Mouse (Mus musculus) ovary, adult 2 months (tissue): ENCODE results near the gene Sept12. TPM values are rescaled to one million over a fixed set of nuclear protein-coding genes. Genes with fewer than 3 reads are reported as not detected.

Experiments used
- polyA plus RNA-seq: library from polyadenylated mRNA; depleted of rRNA; stranded (reverse); fragments of >200 nt; gene quantifications from 2 replicates; pipeline ENCODE4 v1.2.3, GENCODE M21; 2012; rRNA removed

Sept12 gene
- polyA plus RNA-seq = 0.18 and 0.52 TPM in 2 replicates

GRCm38 (mm10) chr16:4997553-4997952 is at the start of gene Sept12:
Gene Sept12 (minus strand): TSS chr16:4997852.

DNA sequence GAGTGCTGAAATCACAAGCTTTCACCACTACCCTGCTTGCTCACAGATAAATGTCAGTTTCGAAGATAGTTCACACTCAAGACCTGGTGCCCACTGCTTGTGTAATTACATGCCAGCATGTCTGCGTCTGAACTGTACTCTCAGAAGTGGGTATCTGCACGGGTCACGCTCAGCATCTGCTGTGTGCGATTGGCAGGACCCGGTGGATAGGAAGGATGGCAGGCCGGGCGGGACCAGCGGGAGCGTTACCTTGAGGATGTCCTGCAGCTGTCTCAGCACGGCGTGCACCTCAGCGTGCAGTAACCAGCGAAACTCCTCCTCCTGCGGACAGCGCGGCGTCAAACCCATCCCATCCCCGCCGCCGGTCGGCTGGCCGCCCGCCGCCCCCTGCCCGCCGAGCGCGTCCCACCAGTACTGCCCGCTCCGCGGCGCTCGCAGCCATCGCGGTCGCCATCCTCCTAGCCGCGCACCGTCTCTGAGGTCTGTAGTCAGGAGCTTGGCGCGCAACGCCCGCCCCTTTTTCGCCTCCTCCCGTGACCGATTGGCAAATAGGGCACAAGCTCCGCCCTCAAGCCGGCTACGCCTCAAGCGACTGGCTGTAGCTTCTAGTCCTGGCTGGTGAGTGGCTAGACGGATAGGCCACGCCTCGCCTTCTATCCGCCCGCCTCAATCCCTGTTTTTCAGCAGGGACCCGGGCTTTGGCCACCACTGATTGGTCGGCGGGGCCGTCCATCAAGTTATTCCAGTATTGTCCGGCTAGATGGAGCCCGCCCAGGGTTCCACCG is 15.6 kb upstream of the Sept12 start, which contains the start of gene Rogdi:
Rogdi (minus strand) TSS at position 500 of the 785 bp plus-strand sequence.

DNA sequence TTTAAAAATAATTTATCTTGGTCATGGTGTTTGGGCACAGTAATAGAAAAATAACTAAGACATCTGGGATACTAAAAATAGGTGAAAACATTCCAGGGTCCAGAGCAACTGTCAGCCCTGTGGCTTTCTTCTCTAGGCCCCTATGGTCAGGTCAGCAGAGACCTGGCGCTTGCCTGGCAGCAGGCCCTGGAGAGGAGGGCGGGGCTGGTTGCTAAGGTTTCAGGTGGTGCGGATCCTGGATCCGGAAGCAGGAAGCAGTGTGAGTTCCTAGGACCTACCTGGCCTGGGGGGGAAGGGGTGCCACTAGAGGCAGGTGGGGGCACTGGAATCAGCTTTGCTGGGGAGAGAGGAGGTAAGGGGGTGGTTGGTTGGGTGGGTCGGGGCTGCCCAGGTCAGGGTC is 9.4 kb upstream of the Sept12 start, which contains the start of gene Smim22:
Smim22 (plus strand) TSS at position 222 of the 400 bp plus-strand sequence.

GRCm38 (mm10) chr16:4963797-4964709 is 33.6 kb downstream of the Sept12 start, which contains the start of gene Anks3:
Gene Anks3 (minus strand): TSS chr16:4964205.

DNA sequence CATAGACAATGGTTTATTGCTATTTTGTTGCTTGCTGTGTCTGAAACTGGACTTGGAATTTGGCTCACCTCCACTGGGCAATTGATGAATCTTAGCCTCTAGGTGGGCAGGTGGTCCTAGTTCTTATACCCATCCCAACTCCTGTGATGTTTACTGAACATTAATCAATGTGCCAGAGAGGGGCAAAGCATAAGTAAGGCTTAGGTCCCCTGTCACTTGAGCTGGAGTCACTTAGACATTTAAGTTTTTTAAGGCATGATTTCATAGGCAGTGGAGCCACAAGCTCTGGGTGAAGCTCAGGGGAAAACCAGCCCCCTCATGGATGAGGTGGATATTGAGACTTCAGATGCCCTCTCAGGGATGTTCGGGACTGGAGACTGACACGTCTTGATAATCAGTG is 59.2 kb downstream of the Sept12 start, which contains the start of gene Nudt16l1:
Nudt16l1 (plus strand) TSS at position 301 of the 400 bp plus-strand sequence.

Other genes with a start within 250 kb of the Sept12 start
- gene Cdip1, start 207.6 kb downstream of the Sept12 start, polyA plus RNA-seq = 174 and 176 TPM in 2 replicates
- 0.67 and 2.1 TPM in 2 replicates for gene 4930562C15Rik, start 162.4 kb downstream of the Sept12 start, polyA plus RNA-seq
- gene Ubald1, start 117.5 kb downstream of the Sept12 start, polyA plus RNA-seq = 52.7 and 57.2 TPM in 2 replicates
- 193 and 194 TPM in 2 replicates for gene Mgrn1, start 111.6 kb downstream of the Sept12 start, polyA plus RNA-seq
- gene Nudt16l1, start 59.1 kb downstream of the Sept12 start, polyA plus RNA-seq = 117 and 119 TPM in 2 replicates
- 77.8 and 90.4 TPM in 2 replicates for gene Anks3, start 33.6 kb downstream of the Sept12 start, polyA plus RNA-seq
- 37.0 and 63.4 TPM in 2 replicates for gene Smim22, start 9.4 kb upstream of the Sept12 start, polyA plus RNA-seq
- gene Rogdi, start 15.7 kb upstream of the Sept12 start, polyA plus RNA-seq = 117 and 151 TPM in 2 replicates
- gene Glyr1, start 52.0 kb upstream of the Sept12 start, polyA plus RNA-seq = 58.9 and 68.7 TPM in 2 replicates
- 35.8 and 43.4 TPM in 2 replicates for gene Ubn1, start 52.2 kb upstream of the Sept12 start, polyA plus RNA-seq
- gene Ppl, start 134.6 kb upstream of the Sept12 start, polyA plus RNA-seq = 3.4 and 3.5 TPM in 2 replicates
- gene Sec14l5, start 149.3 kb upstream of the Sept12 start, polyA plus RNA-seq = 0.81 and 0.83 TPM in 2 replicates
- 56.9 and 64.1 TPM in 2 replicates for gene Nagpa, start 206.2 kb upstream of the Sept12 start, polyA plus RNA-seq
- 78.3 and 86.0 TPM in 2 replicates for gene AU021092, start 224.4 kb upstream of the Sept12 start, polyA plus RNA-seq
- gene Alg1, start 235.8 kb upstream of the Sept12 start, polyA plus RNA-seq = 81.5 and 85.5 TPM in 2 replicates